Mouse (Mus musculus) brain, embryonic 14.5 days (tissue): ENCODE results near the gene Abtb1. TPM values are rescaled to one million over a fixed set of nuclear protein-coding genes. Genes with fewer than 3 reads are reported as not detected.
A peak's percentile ranks its signal among the peaks of the same experiment; 100 is the strongest.

Experiments
- DNase-seq: peaks from one replicate; pipeline ENCODE4 v3.0.0-alpha.2; 2011; ENCODE audit warnings: low read depth
- CTCF ChIP-seq: fragments of 200-500 bp; IDR thresholded peaks from 2 replicates; pipeline ENCODE4 v1.5.1; 2012; ENCODE audit warnings: inconsistent platforms, mild to moderate bottlenecking, moderate library complexity, borderline replicate concordance; ENCODE audit not compliant: insufficient read depth, insufficient read length; ENCODE audit errors: extremely low read depth
- POLR2A ChIP-seq: fragments of 200-500 bp; IDR thresholded peaks from 2 replicates; pipeline ENCODE4 v1.6.1; 2012; ENCODE audit warnings: mild to moderate bottlenecking, inconsistent platforms, borderline replicate concordance; ENCODE audit not compliant: poor library complexity, insufficient read depth, insufficient read length, severe bottlenecking; ENCODE audit errors: extremely low read depth
- polyA plus RNA-seq: library from polyadenylated mRNA; depleted of rRNA; stranded (reverse); fragments of >200 nt; gene quantifications from 2 replicates; pipeline ENCODE4 v1.2.3, GENCODE M21; 2012

The Abtb1 gene
- polyA plus RNA-seq, 1 experiment, result 61.7 TPM

DNA sequence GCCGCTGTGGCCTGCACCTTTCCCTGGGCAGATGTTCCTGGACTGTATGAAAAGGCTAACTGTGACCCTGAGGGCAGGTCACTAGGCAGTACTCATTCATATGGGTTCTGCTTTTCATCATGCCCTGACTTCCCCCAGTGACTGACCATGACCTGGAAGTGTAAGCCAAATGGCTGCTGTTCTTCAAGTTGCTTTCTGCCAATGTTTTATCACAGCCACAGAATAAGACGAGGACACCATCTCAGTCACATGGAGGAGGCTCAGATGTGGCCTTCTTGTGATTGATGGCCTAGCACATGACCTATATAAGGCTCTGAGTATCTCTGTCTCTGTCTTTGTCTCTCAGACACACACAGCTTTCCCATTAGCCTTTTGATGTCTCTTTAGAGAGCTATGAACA, 5.8 kb upstream of the Abtb1 start:
- no peak for DNase-seq
- no peak for TF ChIP-seq CTCF
- TF ChIP-seq POLR2A, result no peak

DNA sequence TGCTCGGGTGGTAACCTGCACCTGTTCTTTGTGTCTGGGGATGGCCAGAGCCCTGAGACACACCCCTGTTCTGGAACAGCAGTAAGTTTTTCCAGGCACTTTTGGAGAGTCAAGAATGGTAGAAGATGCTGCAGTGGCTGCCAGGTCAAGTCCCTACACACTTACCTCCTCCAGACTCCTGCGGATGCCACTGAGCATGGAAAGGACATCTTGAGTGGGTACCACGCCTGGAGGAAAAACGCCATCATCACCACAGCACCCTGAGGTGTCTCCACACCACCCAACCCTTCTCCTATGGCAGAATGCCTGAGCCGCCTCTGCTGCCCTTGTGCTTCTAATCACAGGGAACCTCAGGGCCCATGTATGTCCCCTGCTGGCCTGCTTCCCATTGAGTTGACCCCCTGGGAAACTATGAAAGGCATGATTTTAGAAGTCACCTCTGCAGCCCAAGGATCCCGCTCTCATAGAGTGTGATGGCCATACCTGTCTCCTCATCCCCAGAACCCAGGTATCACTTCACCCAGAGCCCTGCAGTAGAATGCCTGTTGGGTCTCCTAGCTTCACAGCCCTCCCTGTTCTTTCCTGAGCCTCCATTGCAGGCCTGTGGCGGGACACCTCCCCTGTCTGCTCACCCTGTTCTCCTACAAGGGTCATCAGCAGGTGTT, 3.2 kb upstream of the Abtb1 start:
- DNase-seq, result no peak
- TF ChIP-seq POLR2A, result no peak
- TF ChIP-seq CTCF, result no peak

DNA sequence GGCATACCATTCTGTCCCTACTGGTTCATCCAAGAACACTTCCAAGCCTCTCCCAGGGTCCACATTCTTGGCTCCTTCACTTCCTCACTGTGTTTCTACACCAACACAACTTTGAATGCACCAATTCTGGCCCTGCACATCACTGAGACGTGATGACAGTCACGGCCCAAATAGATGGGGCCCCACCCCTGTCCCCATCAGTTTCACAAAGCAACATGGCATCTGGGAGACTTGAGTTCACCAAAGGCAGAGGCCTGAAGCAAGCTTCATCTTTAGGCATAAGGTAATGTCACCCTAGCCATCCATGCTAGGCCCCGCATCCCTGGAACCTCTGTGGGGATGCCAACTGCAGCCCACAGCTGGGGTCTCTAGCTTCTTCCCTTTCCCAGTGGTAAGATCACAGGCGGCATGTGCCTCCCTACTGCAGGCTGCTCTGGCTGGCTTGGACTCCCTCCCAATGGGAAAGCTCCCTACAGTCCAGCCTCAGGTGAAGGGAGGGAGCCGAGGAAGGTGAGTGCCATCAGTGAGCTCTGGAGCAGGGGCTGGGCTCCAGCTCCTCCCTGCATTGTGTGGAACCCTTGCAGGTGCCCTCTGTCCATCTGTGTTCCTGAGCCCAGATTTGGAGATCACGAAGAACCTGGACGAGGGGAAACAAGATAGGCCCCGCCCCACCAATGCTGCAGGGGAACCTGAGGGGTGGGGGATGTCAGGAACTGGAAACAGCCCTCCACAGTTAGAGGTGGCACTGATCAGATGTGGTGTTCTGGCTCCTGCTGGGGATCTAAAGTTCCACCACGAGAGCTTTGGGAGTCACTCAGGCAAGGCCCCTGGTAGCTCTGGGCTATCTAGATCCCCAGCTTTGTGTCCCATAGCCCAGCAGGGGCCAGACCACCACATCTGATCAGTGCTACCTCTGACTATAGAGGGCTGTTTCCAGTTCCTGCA, 2.3 kb upstream of the Abtb1 start:
- TF ChIP-seq POLR2A (no peak), CTCF (no peak)
- no peak for DNase-seq

DNA sequence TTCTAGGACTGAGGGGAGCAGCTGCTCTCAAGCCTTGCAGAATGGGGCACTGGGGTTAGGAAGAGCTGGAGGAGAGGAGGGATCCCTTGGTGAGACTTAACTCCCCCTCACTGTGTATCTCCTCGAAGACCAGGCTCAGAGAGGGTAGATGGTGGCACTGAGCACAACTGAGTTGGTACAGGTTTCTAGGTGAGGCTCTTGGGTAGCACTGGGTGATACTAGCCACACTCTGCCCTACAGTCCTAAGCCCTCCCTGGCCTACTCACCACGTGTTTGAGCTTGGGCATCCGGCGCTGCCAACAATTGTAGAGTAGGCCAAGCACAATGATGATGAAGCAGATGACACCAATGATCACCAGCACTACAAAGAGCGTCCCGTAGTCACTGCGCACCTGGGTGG, 1.5 kb upstream of the Abtb1 start:
- no peak for TF ChIP-seq CTCF
- TF ChIP-seq POLR2A, result no peak
- no peak for DNase-seq

DNA sequence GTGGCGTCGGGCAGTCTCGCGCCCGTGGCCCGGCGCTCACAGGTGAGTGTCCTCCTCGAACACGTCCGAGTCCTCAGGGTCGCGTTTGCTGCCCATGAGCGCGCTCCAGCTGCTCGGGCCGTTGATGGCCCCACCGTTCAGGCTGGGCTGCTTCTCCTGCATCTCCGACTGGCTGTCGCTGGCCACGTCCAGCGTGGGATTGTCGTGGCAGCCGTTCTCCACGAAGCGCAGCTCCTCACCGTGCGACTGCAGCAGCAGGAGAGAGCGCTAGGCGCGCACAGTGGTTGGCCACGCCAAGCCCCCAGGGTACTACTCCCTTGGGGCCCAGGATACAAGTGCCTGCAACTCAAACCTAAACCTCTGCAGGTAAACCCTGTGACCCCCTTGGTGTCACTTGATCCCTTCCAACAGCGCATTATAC, 957 bp upstream of the Abtb1 start:
- DNase-seq, result peak; percentile 56
- no peak for TF ChIP-seq CTCF
- no peak for TF ChIP-seq POLR2A

DNA sequence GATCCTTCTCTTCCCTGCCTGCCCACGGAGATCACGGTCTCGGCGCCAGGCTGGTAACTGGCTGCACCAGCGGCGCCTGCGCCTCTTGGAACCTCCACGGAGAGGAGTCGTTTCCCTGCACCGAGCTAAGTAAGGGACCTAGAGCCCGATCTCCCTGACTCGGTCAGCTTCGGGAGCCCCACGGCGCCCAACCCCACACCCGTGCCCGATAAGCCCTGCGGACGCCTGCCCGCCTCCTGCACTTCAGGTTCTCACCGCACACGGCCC, 337 bp downstream of the Abtb1 start:
- TF ChIP-seq CTCF (no peak), POLR2A (no peak)

DNA sequence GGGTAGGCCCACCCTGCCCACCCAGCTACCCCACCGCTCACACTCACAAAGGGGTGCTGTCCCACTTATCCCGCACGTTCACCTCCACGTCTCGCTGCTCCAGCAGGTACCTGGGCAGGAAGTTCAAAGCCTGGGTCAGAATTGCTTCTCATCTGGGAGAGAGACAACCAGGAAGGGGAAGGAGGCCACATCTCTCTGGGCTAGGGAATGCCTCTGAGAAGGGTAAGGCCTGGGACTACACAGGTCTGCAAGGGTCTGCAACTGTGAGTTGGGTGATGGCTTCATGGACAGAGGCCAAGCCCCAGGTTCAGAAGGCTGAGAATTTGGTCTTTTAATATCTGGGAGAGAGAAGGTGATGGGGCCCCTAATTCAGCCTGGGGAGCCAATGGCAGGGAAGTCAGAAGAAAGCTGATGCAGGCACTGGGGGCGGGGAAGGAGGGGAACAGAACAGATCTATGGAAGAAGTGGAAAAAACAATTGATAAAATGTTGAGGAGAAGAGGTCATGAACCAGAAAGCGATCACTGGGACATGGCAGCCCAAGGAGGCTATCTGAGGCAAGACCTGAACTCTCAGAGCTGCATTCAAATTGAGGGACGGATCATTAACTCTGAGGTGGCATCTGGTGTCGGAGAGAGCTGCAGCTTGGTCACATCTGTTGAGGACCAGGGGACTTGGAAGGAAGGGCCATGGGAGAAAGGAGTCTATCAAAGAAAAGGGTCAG, 832 bp downstream of the Abtb1 start:
- TF ChIP-seq CTCF (no peak), POLR2A (no peak)
- DNase-seq, result no peak

More for the DNA sequence above, 337 bp downstream of the Abtb1 start:
- DNase-seq, result no peak

DNA sequence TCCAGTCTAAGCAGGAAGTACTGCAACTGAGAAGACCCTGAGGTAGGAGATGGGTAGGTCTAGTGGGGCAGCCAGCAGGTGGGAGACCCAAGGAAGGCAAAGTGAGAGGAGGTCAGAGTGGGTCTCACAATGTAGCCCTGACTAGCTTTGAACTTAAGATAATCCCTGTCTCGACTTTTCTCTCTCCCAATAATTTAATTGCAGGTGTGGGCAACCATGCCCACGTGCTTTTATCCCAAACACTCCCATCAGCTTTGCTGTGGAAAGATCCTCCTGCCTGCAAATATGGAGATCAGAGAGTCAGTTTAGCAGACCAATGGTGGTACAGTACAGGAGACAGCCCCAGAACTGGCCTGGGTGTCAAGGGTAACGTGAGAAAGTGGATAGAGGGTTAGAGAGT, 1.6 kb downstream of the Abtb1 start:
- DNase-seq, result no peak
- TF ChIP-seq POLR2A, result no peak
- no peak for TF ChIP-seq CTCF

DNA sequence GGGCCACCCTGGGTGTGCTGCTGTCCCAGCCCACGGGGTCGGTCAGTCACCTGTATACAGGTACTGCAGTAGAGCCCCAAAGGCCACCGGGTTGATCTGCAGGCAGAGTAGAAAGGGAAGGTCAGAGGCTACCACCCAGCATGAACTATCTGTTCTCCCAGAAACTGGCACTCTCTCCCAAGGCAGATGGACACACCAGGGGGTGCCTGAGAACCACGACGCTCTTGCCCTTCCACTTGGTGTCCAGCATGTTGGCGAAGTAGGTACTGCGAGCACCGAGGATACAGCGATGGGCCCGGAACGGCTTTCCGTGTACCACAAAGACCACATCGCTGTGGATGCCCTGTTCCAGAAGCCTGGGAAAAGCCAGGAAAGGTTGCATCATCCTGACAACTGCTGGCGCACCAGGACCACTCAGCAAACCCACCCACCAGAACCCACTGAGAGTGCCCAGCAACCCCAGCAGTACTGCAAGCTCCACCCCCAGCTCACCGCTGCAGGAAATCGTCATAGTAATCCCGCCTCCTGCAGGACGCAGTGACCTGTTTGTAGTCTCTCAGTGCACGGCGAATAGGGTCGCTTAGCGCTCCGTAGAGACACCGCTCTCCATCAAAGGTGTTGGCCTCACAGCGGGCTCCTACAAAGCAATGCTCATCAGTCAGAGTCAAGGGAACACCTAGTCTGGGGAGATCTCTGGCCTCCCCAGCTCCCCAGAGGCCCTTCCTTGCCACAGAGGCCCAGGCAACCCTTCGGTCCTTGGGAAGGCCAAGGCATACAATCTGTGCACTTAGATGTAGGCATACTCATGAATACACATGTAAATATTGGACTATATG, 2.4 kb downstream of the Abtb1 start:
- no peak for TF ChIP-seq CTCF
- TF ChIP-seq POLR2A, result no peak
- DNase-seq, result no peak

DNA sequence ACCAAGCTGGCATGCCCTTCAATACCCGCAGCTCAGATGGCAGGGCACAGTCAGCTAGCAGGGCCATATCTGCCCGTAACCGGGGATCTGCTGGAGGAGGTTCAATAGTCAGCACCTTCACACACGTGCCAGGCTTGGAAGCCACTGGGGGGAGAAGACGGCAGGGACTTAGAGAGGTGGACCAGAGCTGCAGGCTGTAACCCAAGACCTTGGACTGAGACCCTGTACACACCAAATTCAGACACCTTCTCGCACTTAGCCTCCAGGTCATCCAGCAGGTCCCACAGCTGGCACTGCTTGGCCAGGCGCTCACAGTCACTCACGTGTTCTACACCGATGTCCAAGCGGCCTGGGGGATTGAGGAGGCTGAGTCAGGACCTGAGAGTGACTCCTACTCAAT, 3.2 kb downstream of the Abtb1 start:
- TF ChIP-seq POLR2A, result no peak
- no peak for TF ChIP-seq CTCF

More for the DNA sequence above, 3.2 kb downstream of the Abtb1 start:
- no peak for DNase-seq
